Mouse (Mus musculus): Measurements from ENCODE around the gene Ccr3.

DNA sequence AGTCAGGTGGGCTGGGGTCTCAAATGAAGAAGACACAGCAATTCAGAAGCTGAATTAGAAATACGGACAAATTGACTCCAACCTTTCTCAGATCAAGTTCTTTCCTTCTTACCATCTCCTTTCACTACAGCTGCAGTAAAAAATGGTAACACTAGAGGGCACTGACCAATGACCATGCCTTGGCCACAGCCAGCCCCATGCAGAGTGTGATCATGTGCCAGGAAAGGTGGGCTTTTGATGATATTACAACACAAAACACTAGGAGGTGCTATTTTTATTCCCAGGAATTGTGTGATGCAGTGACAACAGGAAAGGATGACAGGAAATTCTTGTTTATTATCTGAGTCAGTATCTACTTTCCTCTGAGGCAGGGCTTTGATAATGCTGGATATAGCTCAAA is 11.6 kb downstream of the Ccr3 start:
- TF ChIP-seq CTCF (IDR thresholded peaks at IDR 0.05; ENCODE audit: borderline replicate concordance, control insufficient read depth, extremely low read depth, insufficient read depth, low read length, poor library complexity) (no peak), POLR2A (IDR thresholded peaks at IDR 0.05; ENCODE audit: control insufficient read depth, extremely low read depth, insufficient read depth, low read length, poor library complexity) (no peak)
